Mouse (Mus musculus) lung, postnatal 0 days (tissue): ENCODE results near the gene Hrasls5. TPM values are rescaled to one million over a fixed set of nuclear protein-coding genes. Genes with fewer than 3 reads are reported as not detected.
A peak's percentile ranks its signal among the peaks of the same experiment; 100 is the strongest.

Experiments
- ATAC-seq: fragments of 200-750 bp; cut with Nextera tagmentation; 2 replicates; pipeline ENCODE4 v1.8.0; 2017; ENCODE audit warnings: moderate library complexity
- DNase-seq: peaks from one replicate; pipeline ENCODE4 v3.0.0-alpha.2; 2016; ENCODE audit warnings: low spot score
- H3K27ac ChIP-seq: fragments of 300-500 bp; sonication (generic); 2 replicates; pipeline ENCODE4 v1.5.1; 2014; ENCODE audit warnings: antibody characterized with exemption, mild to moderate bottlenecking, low read length, mixed read lengths
- H3K27me3 ChIP-seq: fragments of 300-500 bp; sonication (generic); replicated peaks from 2 replicates; pipeline ENCODE4 v1.6.1; 2014; ENCODE audit warnings: low read length, mixed read lengths; ENCODE audit not compliant: insufficient read depth
- H3K36me3 ChIP-seq: fragments of 300-500 bp; sonication (generic); 2 replicates; pipeline ENCODE4 v1.6.1; 2014; ENCODE audit warnings: low read length, mixed read lengths; ENCODE audit not compliant: insufficient read depth
- H3K4me1 ChIP-seq: fragments of 300-500 bp; sonication (generic); 2 replicates; pipeline ENCODE4 v1.6.1; 2014; ENCODE audit warnings: antibody characterized with exemption, low read depth, low read length, mixed read lengths; ENCODE audit not compliant: insufficient read depth
- H3K4me2 ChIP-seq: fragments of 300-500 bp; sonication (generic); replicated peaks from 2 replicates; pipeline ENCODE4 v1.6.1; 2014; ENCODE audit warnings: low read depth, mild to moderate bottlenecking, low read length, moderate library complexity, mixed read lengths
- H3K4me3 ChIP-seq: fragments of 300-500 bp; sonication (generic); 2 replicates; pipeline ENCODE4 v1.5.1; 2014; ENCODE audit warnings: low read depth, low read length
- H3K9ac ChIP-seq: fragments of 300-500 bp; sonication (generic); replicated peaks from 2 replicates; pipeline ENCODE4 v1.6.1; 2014; ENCODE audit warnings: low read depth, mild to moderate bottlenecking
- H3K9me3 ChIP-seq: fragments of 300-500 bp; sonication (generic); 2 replicates; pipeline ENCODE4 v1.6.1; 2016; ENCODE audit warnings: low read length, mixed read lengths
- CTCF ChIP-seq: IDR thresholded peaks from 2 replicates; pipeline ENCODE4 v1.5.1; 2016; ENCODE audit warnings: antibody characterized with exemption, mild to moderate bottlenecking
- EP300 ChIP-seq: IDR thresholded peaks from 2 replicates; pipeline ENCODE4 v1.6.1; 2016; ENCODE audit warnings: antibody characterized with exemption, mild to moderate bottlenecking, control low read depth
- WGBS: fragments of 180-500 bp; shearing (Covaris S2); extraction: QIAGEN DNeasy Blood & Tissue Kit; methylation state at CpG from one replicate; pipeline ENCODE4 v1.1.7; 2014; 5-methylcytosine and 5-hydroxymethylcytosine counted together
- polyA plus RNA-seq: library from polyadenylated mRNA; unstranded; fragments of >200 nt; fragmentation: Nextera tagmentation; extraction: Ambion mirVana; gene quantifications from 2 replicates; pipeline ENCODE4 v1.2.1, GENCODE M21; 2015

Hrasls5 gene
- polyA plus RNA-seq, 1 experiment from 2014 or later: not detected

DNA sequence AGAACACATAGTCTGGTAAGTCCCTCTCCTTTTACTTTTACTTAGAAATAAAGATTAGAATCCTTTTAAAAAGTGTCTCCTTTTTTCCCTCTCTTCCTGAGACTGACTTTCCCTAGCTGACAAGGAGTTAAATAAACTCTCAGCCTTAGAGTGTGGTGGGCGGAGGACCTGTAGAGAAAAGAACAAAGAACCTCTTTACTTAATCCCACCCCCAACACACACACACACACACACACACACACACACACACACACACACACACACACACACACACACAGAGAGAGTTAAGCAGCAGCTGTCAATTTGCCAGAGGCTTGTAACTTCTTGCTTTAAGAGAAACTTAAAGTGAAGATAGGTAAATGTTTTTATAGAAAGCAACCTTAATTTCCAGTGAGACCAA is 59.7 kb downstream of the Hrasls5 start:
- no peak overlapping the region for H3K4me3 ChIP-seq
- no peak for TF ChIP-seq EP300
- no peak for TF ChIP-seq CTCF
- H3K4me1 ChIP-seq: no peaks in the 10 kb centered on the region
- H3K9me3 ChIP-seq: no peaks in the 10 kb centered on the region
- peak; percentile 55 for ATAC-seq
- peak; percentile 13 for DNase-seq
- no peak overlapping the region for H3K4me2 ChIP-seq
- no peaks in the 10 kb centered on the region for H3K36me3 ChIP-seq
- no peaks in the 10 kb centered on the region for H3K27me3 ChIP-seq
- WGBS: 13% methylated on average over 1 of the region's 1 CpGs
- H3K9ac ChIP-seq: no peak overlapping the region
- no peak overlapping the region for H3K27ac ChIP-seq

DNA sequence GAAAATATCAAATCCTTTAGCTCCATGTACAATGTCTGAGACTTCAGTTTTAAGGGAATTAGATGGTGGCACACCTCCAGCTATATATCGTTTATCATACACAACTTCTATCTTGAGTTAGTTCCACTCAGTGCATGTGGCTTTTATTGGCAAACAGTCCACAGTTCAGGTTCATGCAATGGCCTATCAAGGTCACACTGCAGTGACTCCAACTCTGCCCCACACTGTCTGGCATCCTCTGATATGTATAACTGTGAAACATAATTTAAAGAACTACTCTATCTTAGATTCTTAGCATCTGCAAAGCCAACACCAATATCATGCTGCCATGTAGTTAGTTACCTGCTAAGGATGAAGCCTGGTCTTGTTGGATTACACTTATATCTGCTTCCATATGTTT is 75.6 kb downstream of the Hrasls5 start:
- no peak for ATAC-seq
- no peak for DNase-seq
- H3K4me2 ChIP-seq: no peak overlapping the region
- no peak for TF ChIP-seq CTCF
- no peaks in the 10 kb centered on the region for H3K4me1 ChIP-seq
- H3K27me3 ChIP-seq: no peaks in the 10 kb centered on the region
- no peak overlapping the region for H3K9ac ChIP-seq
- H3K36me3 ChIP-seq: no peaks in the 10 kb centered on the region
- H3K4me3 ChIP-seq: no peak overlapping the region
- no peak overlapping the region for H3K27ac ChIP-seq
- H3K9me3 ChIP-seq: no peaks in the 10 kb centered on the region
- WGBS: 76% methylated on average over 1 of the region's 1 CpGs

Other genes with a start within 250 kb of the Hrasls5 start
- gene Spindoc, start 229.5 kb upstream of the Hrasls5 start, polyA plus RNA-seq: 16.1 and 17.2 TPM in 2 replicates
- 4.4 and 5.0 TPM in 2 replicates for gene 2700081O15Rik, start 194.9 kb upstream of the Hrasls5 start, polyA plus RNA-seq
- gene Rtn3, start 129.3 kb upstream of the Hrasls5 start, polyA plus RNA-seq: 122 and 132 TPM in 2 replicates
- gene Atl3, start 118.5 kb upstream of the Hrasls5 start, polyA plus RNA-seq: 20.0 and 21.6 TPM in 2 replicates
- gene Pla2g16, start 55.1 kb upstream of the Hrasls5 start, polyA plus RNA-seq: 17.9 and 19.1 TPM in 2 replicates
- gene Lgals12, start 5.3 kb upstream of the Hrasls5 start, polyA plus RNA-seq: 0.36 and 0.54 TPM in 2 replicates
- 6.8 and 6.9 TPM in 2 replicates for gene Slc22a19, start 98.8 kb downstream of the Hrasls5 start, polyA plus RNA-seq
- not detected in 2 replicates for gene Slc22a26, start 190.1 kb downstream of the Hrasls5 start, polyA plus RNA-seq